Mouse (Mus musculus) heart, postnatal 0 days (tissue): ENCODE data around the gene Jazf1. TPM values are rescaled to one million over a fixed set of nuclear protein-coding genes. Genes with fewer than 3 reads are reported as not detected.

ENCODE experiments used
- ATAC-seq: fragments of 200-750 bp; cut with Nextera tagmentation; 2 replicates; pipeline ENCODE4 v1.8.0; 2017; ENCODE audit warnings: low read depth, moderate number of reproducible peaks, moderate library complexity; ENCODE audit not compliant: insufficient read depth
- DNase-seq: peaks from one replicate; pipeline ENCODE4 v3.0.0-alpha.2; 2016; ENCODE audit warnings: low spot score
- H3K27ac ChIP-seq: fragments of 300-500 bp; sonication (generic); 2 replicates; pipeline ENCODE4 v1.5.1; 2014; ENCODE audit warnings: low read depth, mild to moderate bottlenecking
- H3K27me3 ChIP-seq: fragments of 300-500 bp; sonication (generic); 2 replicates; pipeline ENCODE4 v1.6.1; 2014; ENCODE audit warnings: low read length, mixed read lengths; ENCODE audit not compliant: control insufficient read depth, insufficient read depth
- H3K36me3 ChIP-seq: fragments of 300-500 bp; sonication (generic); replicated peaks from 2 replicates; pipeline ENCODE4 v1.6.1; 2014; ENCODE audit warnings: low read length, mixed read lengths; ENCODE audit not compliant: control insufficient read depth, insufficient read depth
- H3K4me1 ChIP-seq: fragments of 300-500 bp; sonication (generic); 2 replicates; pipeline ENCODE4 v1.6.1; 2014; ENCODE audit warnings: antibody characterized with exemption; ENCODE audit not compliant: control insufficient read depth, insufficient read depth
- H3K4me2 ChIP-seq: fragments of 300-500 bp; sonication (generic); 2 replicates; pipeline ENCODE4 v1.6.1; 2014; ENCODE audit warnings: low read depth, mild to moderate bottlenecking, low read length, moderate library complexity
- H3K4me3 ChIP-seq: fragments of 300-500 bp; sonication (generic); 2 replicates; pipeline ENCODE4 v1.5.1; 2014; ENCODE audit warnings: low read depth, low read length
- H3K9ac ChIP-seq: fragments of 300-500 bp; sonication (generic); replicated peaks from 2 replicates; pipeline ENCODE4 v1.6.1; 2014; ENCODE audit warnings: low read depth, low read length, mixed read lengths
- H3K9me3 ChIP-seq: fragments of 300-500 bp; sonication (generic); replicated peaks from 2 replicates; pipeline ENCODE4 v1.6.1; 2016; ENCODE audit warnings: low read length; ENCODE audit not compliant: control insufficient read depth
- CTCF ChIP-seq: IDR thresholded peaks from 2 replicates; pipeline ENCODE4 v1.5.1; 2016; ENCODE audit warnings: antibody characterized with exemption, control low read depth, low read depth
- EP300 ChIP-seq: IDR thresholded peaks from 2 replicates; pipeline ENCODE4 v1.6.1; 2016; ENCODE audit warnings: antibody characterized with exemption, low read depth
- WGBS: fragments of 180-500 bp; shearing (Covaris S2); extraction: QIAGEN DNeasy Blood & Tissue Kit; methylation state at CpG from one replicate; pipeline ENCODE4 v1.1.7; 2014; 5-methylcytosine and 5-hydroxymethylcytosine counted together
- polyA plus RNA-seq: library from polyadenylated mRNA; unstranded; fragments of >200 nt; fragmentation: Nextera tagmentation; extraction: Ambion mirVana; gene quantifications from 2 replicates; pipeline ENCODE4 v1.2.1, GENCODE M21; 2015
- total RNA-seq: library from RNA; depleted of rRNA; stranded (reverse); fragments of >200 nt; gene quantifications from 2 replicates; pipeline ENCODE4 v1.2.3, GENCODE M21; 2014; ENCODE audit warnings: low replicate concordance

Jazf1 gene
- total and polyA plus RNA-seq, 2 experiments from 2014 or later = 6.0 to 9.5 TPM

DNA sequence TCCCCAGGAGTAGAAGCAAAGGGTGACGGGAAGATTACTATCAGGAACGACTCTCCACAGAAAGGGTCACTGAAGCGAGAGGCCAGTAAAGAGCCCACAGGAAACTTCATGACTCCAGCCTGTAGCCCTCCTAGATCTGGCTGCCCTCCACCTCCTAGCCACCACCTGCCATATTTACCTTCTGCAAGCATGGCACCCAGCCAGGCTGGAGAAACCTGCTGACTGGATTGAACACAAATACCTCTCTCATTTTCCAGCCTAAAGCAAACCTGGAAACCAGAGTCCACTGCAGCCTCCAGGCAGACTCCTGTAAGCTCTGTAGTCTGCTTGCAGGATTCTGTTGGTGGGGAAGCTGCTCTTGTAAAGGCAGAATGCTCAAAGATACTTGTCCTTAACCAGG is 62.4 kb downstream of the Jazf1 start:
- TF ChIP-seq EP300 (no peak), CTCF (no peak)
- H3K9ac ChIP-seq = no peak overlapping the region
- H3K4me1 ChIP-seq = peaks cover 7% of the 10 kb centered on the region; the same call in 1 of the 2 replicates
- H3K4me2 ChIP-seq = no peak overlapping the region
- no peak overlapping the region for H3K27ac ChIP-seq
- no peaks in the 10 kb centered on the region for H3K36me3 ChIP-seq
- no peak for DNase-seq
- WGBS = 56% methylated on average over 3 of the region's 3 CpGs
- no peak overlapping the region for H3K4me3 ChIP-seq
- H3K9me3 ChIP-seq = no peaks in the 10 kb centered on the region
- ATAC-seq = no peak
- no peaks in the 10 kb centered on the region for H3K27me3 ChIP-seq

DNA sequence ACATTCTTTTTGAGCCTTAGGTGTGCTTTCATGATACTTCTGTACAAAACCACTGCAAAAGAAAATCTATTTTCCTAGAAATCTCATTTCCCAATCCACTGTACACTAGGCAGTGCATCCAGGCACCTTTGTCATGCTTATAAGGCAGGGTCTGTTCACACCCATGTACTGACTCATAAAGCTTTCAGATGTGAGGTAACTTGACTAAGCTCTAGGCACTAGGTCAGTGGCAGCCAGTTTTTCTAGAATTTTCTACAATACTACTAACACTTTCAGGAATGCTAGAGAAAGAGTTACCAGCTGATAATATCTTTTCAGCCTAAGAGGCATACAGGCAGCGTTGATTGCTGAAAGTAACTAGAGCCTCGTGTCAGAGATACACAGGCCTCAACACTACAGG is 62.9 kb downstream of the Jazf1 start:
- no peak for TF ChIP-seq CTCF
- TF ChIP-seq EP300 = no peak
- no peak overlapping the region for H3K27ac ChIP-seq
- 55% methylated on average over 2 of the region's 2 CpGs for WGBS

DNA sequence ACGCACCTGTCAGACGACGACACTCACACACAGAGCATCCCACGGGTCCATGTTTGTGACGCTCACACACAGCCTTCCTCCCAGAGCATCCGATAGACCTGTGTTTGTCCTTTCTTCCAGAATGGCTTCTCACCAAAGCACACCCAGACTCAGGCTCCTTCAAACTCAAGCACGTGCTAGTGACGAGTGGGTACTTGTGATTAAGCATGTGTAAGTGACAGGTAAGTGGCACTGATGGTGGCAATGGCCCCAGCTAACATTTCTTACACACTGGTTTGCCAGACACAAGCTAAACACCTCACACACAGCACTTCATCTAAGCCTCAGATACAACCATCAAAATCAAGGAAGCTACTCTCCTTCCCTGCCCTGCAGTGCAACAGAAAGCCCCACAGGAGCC is 77.6 kb downstream of the Jazf1 start:
- no peak for DNase-seq
- H3K36me3 ChIP-seq = no peaks in the 10 kb centered on the region
- no peaks in the 10 kb centered on the region for H3K9me3 ChIP-seq
- no peak overlapping the region for H3K27ac ChIP-seq
- no peak overlapping the region for H3K9ac ChIP-seq
- H3K4me1 ChIP-seq = no peaks in the 10 kb centered on the region
- H3K27me3 ChIP-seq = no peaks in the 10 kb centered on the region
- no peak overlapping the region for H3K4me3 ChIP-seq
- no peak overlapping the region for H3K4me2 ChIP-seq
- no peak for ATAC-seq
- no peak for TF ChIP-seq EP300
- no peak for TF ChIP-seq CTCF
- 77% methylated on average over 8 of the region's 8 CpGs for WGBS

More for the DNA sequence above, 62.9 kb downstream of the Jazf1 start:
- no peak overlapping the region for H3K4me3 ChIP-seq
- H3K4me2 ChIP-seq = no peak overlapping the region
- no peak overlapping the region for H3K9ac ChIP-seq
- ATAC-seq (no peak), DNase-seq (no peak)
- no peaks in the 10 kb centered on the region for H3K27me3 ChIP-seq
- H3K9me3 ChIP-seq = no peaks in the 10 kb centered on the region
- no peaks in the 10 kb centered on the region for H3K36me3 ChIP-seq
- peaks cover 7% of the 10 kb centered on the region; the same call in 1 of the 2 replicates for H3K4me1 ChIP-seq

DNA sequence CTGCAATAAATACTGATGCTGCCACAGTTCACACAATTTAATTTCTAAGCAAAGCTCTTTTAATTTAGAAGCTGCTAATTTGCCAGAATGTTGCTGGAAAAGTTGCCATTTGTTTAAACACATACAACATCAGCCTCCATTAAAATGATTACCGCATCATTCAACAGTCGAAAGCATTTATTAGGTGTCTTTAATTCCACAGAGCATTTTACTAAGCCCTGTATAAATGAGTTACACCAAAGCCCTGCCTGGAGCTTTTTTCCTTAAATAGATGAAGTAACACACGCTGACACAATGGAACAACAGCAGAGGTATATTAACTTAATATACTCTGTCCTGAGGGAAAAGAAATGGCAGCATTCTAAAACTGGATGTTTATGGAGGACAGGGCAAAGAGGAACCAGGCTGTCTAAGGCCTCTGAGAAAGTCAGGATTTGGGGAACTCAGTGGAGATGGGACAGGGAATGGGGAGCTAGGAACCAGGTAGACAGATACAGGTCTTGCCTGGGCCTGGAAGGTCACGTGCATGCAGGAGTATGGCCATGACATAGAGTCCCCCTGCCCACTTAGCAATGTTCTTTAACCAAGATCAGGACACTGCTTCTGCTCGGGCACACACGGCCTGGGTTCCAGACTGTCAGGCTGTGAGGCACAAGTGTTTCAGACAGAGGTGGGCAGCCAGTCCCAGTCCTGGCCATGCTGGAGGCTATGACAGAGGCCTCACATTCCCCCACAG is 80.4 kb downstream of the Jazf1 start:
- Histone ChIP-seq H3K4me1 (no peaks in the 10 kb centered on the region), H3K9ac (no peak overlapping the region), H3K36me3 (no peaks in the 10 kb centered on the region), H3K4me3 (no peak overlapping the region), H3K9me3 (no peaks in the 10 kb centered on the region), H3K4me2 (no peak overlapping the region), H3K27ac (no peak overlapping the region), H3K27me3 (no peaks in the 10 kb centered on the region)
- DNase-seq (no peak), ATAC-seq (no peak)
- WGBS = 85% methylated on average over 6 of the region's 6 CpGs
- TF ChIP-seq CTCF (no peak), EP300 (no peak)

DNA sequence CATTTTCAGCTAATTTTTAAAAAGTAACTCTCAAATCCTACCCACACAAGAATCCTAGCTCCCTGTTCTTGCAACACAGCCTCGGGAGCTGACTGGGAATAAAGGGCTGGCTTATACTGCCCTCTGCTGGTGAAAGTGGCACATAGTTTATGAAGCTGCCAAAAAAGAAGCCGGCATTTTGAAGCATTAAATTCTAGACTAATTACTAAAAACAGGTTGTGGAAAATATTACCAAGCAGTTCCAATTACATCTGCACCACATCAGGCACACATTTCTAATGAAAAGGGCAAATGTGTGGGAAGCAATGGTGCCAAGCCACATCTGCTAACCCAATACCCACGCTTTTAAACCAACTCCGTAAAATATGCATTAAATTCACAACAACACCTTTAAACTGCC is 81.0 kb downstream of the Jazf1 start:
- WGBS = 57% methylated on average over 4 of the region's 4 CpGs
- Histone ChIP-seq H3K9ac (no peak overlapping the region), H3K4me2 (no peak overlapping the region), H3K27me3 (no peaks in the 10 kb centered on the region), H3K27ac (no peak overlapping the region), H3K36me3 (no peaks in the 10 kb centered on the region), H3K9me3 (no peaks in the 10 kb centered on the region), H3K4me1 (no peaks in the 10 kb centered on the region), H3K4me3 (no peak overlapping the region)
- peak; percentile 71 for TF ChIP-seq CTCF
- no peak for TF ChIP-seq EP300
- DNase-seq (peak; percentile 36), ATAC-seq (no peak)

DNA sequence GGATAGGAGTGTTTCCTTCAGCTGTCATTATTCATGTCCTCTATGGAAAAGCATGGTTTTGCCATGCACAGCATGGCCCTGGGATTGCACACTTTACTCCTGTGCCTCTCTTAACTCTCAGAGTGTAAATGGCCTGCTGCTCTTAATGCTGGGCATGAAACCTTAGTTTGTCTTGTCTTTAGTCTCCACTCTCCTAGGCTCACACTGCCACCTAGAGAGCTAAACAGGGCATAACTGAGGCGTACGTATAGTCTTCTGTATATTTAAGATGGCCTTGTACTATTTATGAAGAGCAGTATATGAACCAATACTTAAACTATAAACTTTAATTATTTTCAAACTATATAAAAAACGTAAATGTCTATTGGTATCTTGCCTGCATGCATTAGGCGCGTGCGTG is 86.3 kb downstream of the Jazf1 start:
- TF ChIP-seq CTCF = peak; percentile 28
- TF ChIP-seq EP300 = no peak
- H3K9me3 ChIP-seq = no peaks in the 10 kb centered on the region
- no peak overlapping the region for H3K27ac ChIP-seq
- H3K36me3 ChIP-seq = no peaks in the 10 kb centered on the region
- DNase-seq (no peak), ATAC-seq (no peak)
- H3K4me2 ChIP-seq = no peak overlapping the region
- H3K4me1 ChIP-seq = no peaks in the 10 kb centered on the region
- H3K9ac ChIP-seq = no peak overlapping the region
- no peaks in the 10 kb centered on the region for H3K27me3 ChIP-seq
- WGBS = 90% methylated on average over 6 of the region's 6 CpGs
- H3K4me3 ChIP-seq = no peak overlapping the region
